Comparison of ENCODE assay signal across 16 mouse cellular contexts in the genomic region with DNA sequence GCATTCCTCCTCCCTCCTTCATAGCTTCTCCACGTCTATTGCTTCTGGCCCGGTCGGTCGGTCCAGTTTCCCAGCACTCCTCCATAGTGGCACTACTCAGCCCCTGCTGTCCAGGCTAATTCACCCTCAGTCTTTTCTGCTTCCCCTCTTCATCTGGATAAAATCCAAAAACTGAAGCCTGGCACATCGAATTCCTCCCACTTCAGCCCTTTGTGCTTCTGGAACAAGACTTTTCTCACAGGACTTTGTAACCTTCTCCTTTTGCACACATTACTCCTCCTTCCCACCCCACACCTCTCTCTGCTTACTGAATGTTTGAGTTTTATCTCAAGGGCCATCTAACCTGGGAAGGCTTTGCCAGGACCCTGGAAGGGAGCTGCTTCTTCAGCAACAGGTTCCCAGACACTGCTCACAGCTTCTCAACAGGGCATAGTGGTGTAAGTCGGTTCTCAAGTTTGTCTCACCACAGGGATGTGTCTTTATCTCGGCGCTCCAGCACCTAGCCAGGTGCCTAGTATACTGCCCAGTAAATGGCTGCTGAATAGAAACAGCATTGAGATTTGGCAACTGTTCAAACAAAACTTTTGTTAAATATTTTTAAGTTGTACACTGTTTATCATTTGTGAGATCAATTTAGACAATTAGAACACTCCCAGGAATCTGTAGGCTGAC. TPM values are rescaled to one million over a fixed set of nuclear protein-coding genes. Genes with fewer than 3 reads are reported as not detected.
DNase-seq lines count a peak whose midpoint lies in the region; ATAC-seq lines count a peak whose summit lies in the region.
"Had no signal": no experiment of that assay in that cellular context is flagged by ENCODE, and none has a peak within 500 bp of the region (broad histone marks: within the 10 kb centered on the region; RNA-seq: fewer than 3 reads in every experiment).

No protein-coding gene starts in this region.

- no peak overlapping the region for H3K4me3 ChIP-seq in kidney, embryonic 14.5 days (ENCODE audit: low read length)
- no peak overlapping the region for H3K4me3 ChIP-seq in brown adipose tissue, adult 24 weeks (ENCODE audit: insufficient read depth, low read depth, low read length)
- no peak overlapping the region for H3K4me3 ChIP-seq in intestine, embryonic 15.5 days (replicated peaks)
- H3K4me3 ChIP-seq: embryonic facial prominence, embryonic 12.5 days; hindbrain, embryonic 10.5 days; midbrain, embryonic 12.5 days had no signal

- H3K27ac ChIP-seq in kidney, embryonic 14.5 days (ENCODE audit: low read depth, low read length) = no peak overlapping the region
- peak overlapping the region; percentile 17; the same call in 1 of the 2 replicates for H3K27ac ChIP-seq in brown adipose tissue, adult 24 weeks (replicated peaks; ENCODE audit: low read depth, low read length)
- H3K27ac ChIP-seq in intestine, embryonic 15.5 days = no peak overlapping the region
- H3K27ac ChIP-seq: embryonic facial prominence, embryonic 12.5 days; hindbrain, embryonic 10.5 days; kidney, postnatal 0 days; midbrain, embryonic 12.5 days had no signal

- H3K9ac ChIP-seq in kidney, embryonic 14.5 days (ENCODE audit: low read depth, low read length) = no peak overlapping the region
- H3K9ac ChIP-seq in intestine, embryonic 15.5 days = no peak overlapping the region
- H3K9ac ChIP-seq: embryonic facial prominence, embryonic 12.5 days; midbrain, embryonic 12.5 days had no signal

- no peaks in the 10 kb centered on the region for H3K4me1 ChIP-seq in kidney, embryonic 14.5 days (ENCODE audit: control insufficient read depth, insufficient read depth, low read length)
- peaks cover 14% of the 10 kb centered on the region for H3K4me1 ChIP-seq in brown adipose tissue, adult 24 weeks (ENCODE audit: control insufficient read depth, insufficient read depth, insufficient read length, low read length)
- H3K4me1 ChIP-seq in intestine, embryonic 15.5 days (replicated peaks) = no peaks in the 10 kb centered on the region
- H3K4me1 ChIP-seq: embryonic facial prominence, embryonic 12.5 days; hindbrain, embryonic 10.5 days; midbrain, embryonic 12.5 days had no signal

- 83% methylated on average over 8 of the region's 8 CpGs for WGBS in kidney, embryonic 14.5 days
- 69% methylated on average over 8 of the region's 8 CpGs for WGBS in intestine, embryonic 15.5 days

- no peaks in the 10 kb centered on the region for H3K36me3 ChIP-seq in kidney, embryonic 14.5 days (ENCODE audit: control insufficient read depth, insufficient read depth, low read length)
- H3K36me3 ChIP-seq in intestine, embryonic 15.5 days = no peaks in the 10 kb centered on the region
- H3K36me3 ChIP-seq: embryonic facial prominence, embryonic 12.5 days; hindbrain, embryonic 10.5 days; midbrain, embryonic 12.5 days had no signal

- no peaks in the 10 kb centered on the region for H3K9me3 ChIP-seq in kidney, embryonic 14.5 days (ENCODE audit: control insufficient read depth, low read length)
- H3K9me3 ChIP-seq in intestine, embryonic 15.5 days = no peaks in the 10 kb centered on the region
- H3K9me3 ChIP-seq: embryonic facial prominence, embryonic 12.5 days; hindbrain, embryonic 10.5 days; midbrain, embryonic 12.5 days had no signal

- no peaks in the 10 kb centered on the region for H3K27me3 ChIP-seq in kidney, embryonic 14.5 days (ENCODE audit: control insufficient read depth, insufficient read depth, low read length)
- no peaks in the 10 kb centered on the region for H3K27me3 ChIP-seq in intestine, embryonic 15.5 days (replicated peaks)
- H3K27me3 ChIP-seq: embryonic facial prominence, embryonic 12.5 days; midbrain, embryonic 12.5 days had no signal

- no peak overlapping the region for H3K4me2 ChIP-seq in kidney, embryonic 14.5 days (replicated peaks; ENCODE audit: low read depth, low read length)
- no peak overlapping the region for H3K4me2 ChIP-seq in intestine, embryonic 15.5 days (replicated peaks)
- H3K4me2 ChIP-seq: embryonic facial prominence, embryonic 12.5 days; midbrain, embryonic 12.5 days had no signal

- peak; percentile 78 for DNase-seq in kidney, adult 9 months
- DNase-seq in lung, postnatal 4 days = peak; percentile 14 to 32
- DNase-seq in urinary bladder, postnatal 25 days (ENCODE audit: low spot score) = no peak
- DNase-seq: adrenal gland, postnatal 36 days; cerebellum, adult 8-10 months; liver; thymus, adult 2 months had no signal

- no peak for ATAC-seq in kidney, embryonic 14.5 days (ENCODE audit: low FRiP score, low TSS enrichment)
- peak; percentile 54; the same call in 1 of the 2 replicates for ATAC-seq in intestine, embryonic 15.5 days
- no peak for ATAC-seq in inflammation-experienced regulatory T-cells, adult 6 months
- ATAC-seq: forebrain, embryonic 16.5 days had no signal

RNA-seq across cellular contexts. Expression of a gene that starts 10.1 kb away (rescaled TPM):
- 5.5 and 8.7 TPM in 2 replicates for polyA plus RNA-seq in kidney, embryonic 14.5 days (2014; fragmentation: Nextera tagmentation; extraction: Ambion mirVana)
- polyA plus RNA-seq in brown adipose tissue, adult 24 weeks (2012; ENCODE audit: insufficient read depth, insufficient read length, missing spikeins) = 80.3 and 118 TPM in 2 replicates
- polyA plus RNA-seq in intestine, embryonic 15.5 days (2015; fragmentation: Nextera tagmentation; extraction: Ambion mirVana) = 14.5 and 14.9 TPM in 2 replicates
- under 1 TPM in 2 of 3 experiments, not detected in 1; 0.27 to 0.29 TPM for polyA plus RNA-seq in inflammation-experienced regulatory T-cells, adult 6 months (2017; shearing (Covaris generic))
